Mouse (Mus musculus) NIH3T3 (cell line): ENCODE measurements at regions not wholly inside any gene's neighbourhood (a gene's known extent, or its start where the extent isn't known, plus 50 kb on each side); places are given as distances from the start of the nearest gene placed in this dataset.
"Not testable (repeated sequence)": the region's sequence is repeated elsewhere in the genome, so short reads cannot be mapped to it uniquely, and the experiment has no call there.

ENCODE experiments used
- DNase-seq: peaks from one replicate; pipeline ENCODE4 v3.0.0-alpha.2; 2012; ENCODE audit warnings: low read depth

GRCm38 (mm10) chr12:20196386-20196785 is 242.1 kb downstream of the Gm21863 start:
- peak; percentile 84 for DNase-seq

DNA sequence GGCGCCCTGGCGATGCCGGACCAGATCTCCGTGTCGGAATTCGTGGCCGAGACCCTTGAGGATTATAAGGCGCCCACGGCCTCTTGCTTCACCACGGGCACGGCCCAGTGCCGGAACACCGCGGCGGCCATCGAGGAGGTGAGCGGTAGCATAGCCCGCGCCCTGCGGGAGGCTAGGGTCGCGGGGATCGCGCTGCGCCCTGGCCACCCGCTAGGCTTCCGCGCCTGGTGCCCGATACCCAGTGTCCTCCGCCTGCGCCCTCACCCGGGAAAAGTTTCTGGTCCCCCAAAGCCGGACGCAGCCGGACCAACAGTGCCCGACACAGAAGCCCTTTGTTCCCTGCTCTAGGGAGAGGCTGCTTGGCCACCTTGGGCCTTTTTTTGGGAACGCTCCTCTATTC is 242.6 kb downstream of the Gm21863 start:
- DNase-seq = peak; percentile 65

DNA sequence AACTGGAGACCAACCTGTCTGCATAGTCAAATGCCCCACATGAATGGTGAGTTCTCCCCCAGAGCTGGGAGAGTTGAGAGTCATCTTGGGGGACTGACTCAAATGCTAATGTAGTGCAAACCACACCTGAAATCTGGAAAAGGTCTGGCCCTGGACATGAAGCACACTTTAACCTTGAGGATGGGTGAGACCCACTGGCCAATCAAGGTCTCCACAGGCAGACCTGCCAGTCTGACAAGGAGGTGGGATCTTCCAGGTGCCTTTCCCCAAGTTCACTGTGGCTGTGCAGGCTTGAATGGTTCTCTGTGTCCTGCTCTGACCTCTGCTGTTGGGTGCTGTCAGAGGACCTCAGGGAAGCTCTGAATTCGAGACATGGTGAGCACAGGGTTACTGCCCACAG is 269.6 kb downstream of the Gm21863 start:
- not testable (repeated sequence) for DNase-seq

DNA sequence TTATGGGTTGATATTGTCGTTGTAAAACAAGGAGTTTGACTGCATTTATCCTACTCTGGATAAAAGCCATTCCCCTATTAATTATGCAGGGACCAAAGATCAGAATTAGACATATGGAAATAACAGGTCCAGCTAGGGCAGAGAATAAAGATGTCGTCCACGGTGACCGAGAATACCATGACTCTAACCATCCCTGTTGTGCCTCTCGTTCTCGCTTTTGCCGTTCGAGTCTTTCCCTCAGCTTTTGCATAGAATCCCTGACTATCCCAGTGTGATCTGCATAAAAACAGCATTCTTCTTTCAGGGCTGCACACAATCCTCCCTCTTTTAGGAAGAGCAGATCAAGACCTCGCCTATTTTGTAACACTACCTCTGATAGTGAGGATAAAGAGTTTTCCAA is 272.5 kb downstream of the Gm21863 start:
- not testable (repeated sequence) for DNase-seq

GRCm38 (mm10) chr12:20227427-20228160 is 273.3 kb downstream of the Gm21863 start:
- DNase-seq = not testable (repeated sequence)

- DNase-seq = not testable (repeated sequence)
Observed at GRCm38 (mm10) chr12:20228321-20228999, 274.2 kb downstream of the Gm21863 start.

GRCm38 (mm10) chr12:20229441-20229840 is 275.1 kb downstream of the Gm21863 start:
- DNase-seq = not testable (repeated sequence)

DNA sequence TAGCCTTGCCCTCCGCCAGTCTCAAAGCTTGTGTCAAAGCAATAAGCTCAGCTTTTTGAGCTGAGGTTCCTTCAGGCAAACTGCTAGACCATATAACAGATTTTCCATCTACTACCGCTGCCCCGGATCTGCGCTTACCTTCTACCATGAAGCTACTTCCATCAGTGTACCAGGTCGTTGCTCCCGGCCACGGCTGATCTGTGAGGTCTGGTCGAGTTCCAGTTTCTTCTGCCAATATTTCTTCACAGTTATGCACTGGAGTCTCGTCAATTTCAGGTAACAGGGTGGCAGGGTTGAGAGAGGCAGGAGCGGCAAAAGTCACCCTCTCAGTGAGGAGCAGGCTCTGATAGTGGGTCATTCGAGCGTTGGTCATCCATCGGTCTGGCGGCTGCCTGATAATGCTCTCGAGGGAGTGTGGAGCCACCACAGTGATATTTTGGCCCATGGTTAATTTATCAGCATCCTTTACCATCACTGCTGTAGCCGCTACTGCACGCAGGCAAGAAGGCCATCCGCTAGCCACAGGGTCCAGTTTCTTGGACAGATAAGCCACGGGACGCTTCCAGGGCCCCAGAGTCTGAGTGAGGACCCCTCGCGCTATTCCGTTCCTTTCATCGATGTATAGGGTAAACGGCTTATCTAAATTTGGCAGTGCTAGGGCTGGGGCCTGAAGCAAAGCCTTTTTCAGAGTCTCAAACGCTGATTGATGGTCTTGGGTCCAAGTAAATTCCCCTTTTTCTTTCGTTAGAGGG is 276.0 kb downstream of the Gm21863 start:
- no peak for DNase-seq

- DNase-seq = no peak
Observed at GRCm38 (mm10) chr12:20230893-20231235, 276.6 kb downstream of the Gm21863 start.

- DNase-seq = no peak
Observed at GRCm38 (mm10) chr12:20231528-20231927, 277.2 kb downstream of the Gm21863 start.

DNA sequence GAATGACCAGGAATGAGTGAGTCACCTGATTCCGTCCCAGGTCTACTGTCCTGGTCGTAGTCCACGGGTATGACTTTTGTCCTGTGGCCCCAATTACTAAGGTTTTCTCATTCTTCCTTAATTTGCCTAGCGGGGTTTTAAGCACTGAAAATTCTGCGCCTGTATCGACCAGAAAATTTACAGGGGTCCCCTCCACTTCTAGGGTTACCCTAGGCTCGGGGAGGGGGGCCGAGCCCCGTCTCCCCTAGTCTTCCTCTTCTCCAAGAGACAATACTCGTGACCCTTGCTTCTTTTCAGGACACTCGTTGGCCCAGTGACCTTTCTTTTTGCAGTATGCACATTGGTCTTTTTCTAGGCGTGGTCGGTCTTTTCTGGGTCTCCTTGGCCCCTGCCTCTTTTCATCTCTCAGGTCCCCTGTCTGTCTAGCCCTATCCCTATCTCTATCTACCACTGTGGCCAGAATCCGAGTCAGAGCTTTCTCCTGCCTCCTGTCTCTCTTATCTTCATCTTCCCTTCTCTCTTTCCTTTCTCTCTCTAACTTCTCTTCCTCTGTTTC is 277.8 kb downstream of the Gm21863 start:
- DNase-seq = no peak

GRCm38 (mm10) chr12:20232746-20233453 is 278.6 kb downstream of the Gm21863 start:
- DNase-seq = no peak

GRCm38 (mm10) chr12:20233454-20233831 is 279.1 kb downstream of the Gm21863 start:
- no peak for DNase-seq

DNA sequence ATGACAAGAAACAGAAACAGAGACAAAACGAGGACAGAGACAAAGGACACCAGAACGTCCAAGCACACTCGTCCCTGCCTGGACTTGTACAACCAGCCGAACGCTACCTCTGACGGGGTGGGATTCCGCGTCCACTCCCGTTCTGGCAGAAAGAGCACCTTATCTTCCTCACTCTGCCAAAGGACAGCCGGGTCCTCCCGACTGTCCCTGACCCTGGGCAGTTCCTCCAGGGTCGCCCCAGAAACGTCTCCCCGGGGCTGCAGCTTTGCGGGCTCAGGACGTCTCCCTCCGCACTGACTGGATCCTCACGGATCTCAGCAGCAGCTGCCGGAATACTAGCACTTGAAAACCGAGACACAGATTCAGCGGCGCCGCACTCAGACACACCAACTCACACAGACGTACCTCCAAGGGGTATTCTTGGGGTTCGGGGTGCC is 279.6 kb downstream of the Gm21863 start:
- DNase-seq = no peak
